Mouse (Mus musculus): ENCODE results near the gene Emx1.

DNA sequence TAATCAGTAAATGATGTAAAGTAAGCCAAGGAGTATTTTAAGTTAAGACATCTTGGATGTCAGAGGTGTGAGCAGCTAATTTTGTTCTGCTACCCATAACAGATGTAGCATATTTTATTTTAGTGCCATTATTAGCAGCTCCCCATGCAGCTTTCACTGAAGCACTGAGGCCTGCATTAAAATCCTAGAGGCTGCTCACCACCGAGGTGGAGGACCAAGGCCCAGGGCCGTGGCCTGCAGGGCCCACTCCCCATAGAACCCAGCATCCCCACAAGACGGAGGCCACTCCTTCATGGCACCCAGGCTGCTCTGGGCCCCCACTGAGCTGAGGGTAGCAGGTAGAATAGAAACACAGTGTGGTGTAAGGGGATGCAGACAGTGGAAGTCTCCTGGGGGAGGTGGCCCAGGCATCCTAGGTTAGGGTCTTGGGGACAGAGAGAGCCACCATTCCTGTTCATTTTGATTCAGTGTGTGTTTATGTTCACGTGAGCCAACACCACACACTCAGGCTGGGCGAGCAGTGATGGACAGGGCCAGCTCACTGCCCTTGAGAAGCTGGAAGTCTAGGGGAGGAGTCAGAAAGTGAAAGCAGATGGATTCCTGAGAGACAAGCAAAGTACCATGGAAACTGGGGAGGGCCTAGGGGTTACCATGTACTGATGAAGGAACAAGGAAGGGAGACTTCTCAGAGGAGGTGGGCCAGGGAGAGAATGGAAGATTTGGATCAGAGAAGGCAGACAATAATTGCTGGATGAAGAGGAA, 31.6 kb downstream of the Emx1 start:
- TF ChIP-seq CTCF (conservative IDR thresholded peaks at IDR 0.05; ENCODE audit: low read length): no peak
- no peak for TF ChIP-seq NANOG (IDR thresholded peaks at IDR 0.05; ENCODE audit: borderline replicate concordance, low read length)
